Mouse (Mus musculus) brown adipose tissue, adult 24 weeks (tissue): ENCODE data around the gene Slamf8. TPM values are rescaled to one million over a fixed set of nuclear protein-coding genes. Genes with fewer than 3 reads are reported as not detected.

ENCODE experiments used
- polyA plus RNA-seq: library from polyadenylated mRNA; stranded (reverse); fragments of >200 nt; gene quantifications from 2 replicates; pipeline ENCODE4 v1.2.4, GENCODE M21; 2012; ENCODE audit not compliant: missing spikeins, insufficient read depth, insufficient read length

Slamf8 gene
- polyA plus RNA-seq, 1 experiment, result not detected

Other genes with a start within 250 kb of the Slamf8 start
- not detected in 2 replicates for gene Kcnj10, start 249.4 kb downstream of the Slamf8 start, polyA plus RNA-seq
- 3.9 and 5.0 TPM in 2 replicates for gene Pigm, start 214.0 kb downstream of the Slamf8 start, polyA plus RNA-seq
- 3.5 and 4.5 TPM in 2 replicates for gene Slamf9, start 115.2 kb downstream of the Slamf8 start, polyA plus RNA-seq
- gene Igsf9, start 108.8 kb downstream of the Slamf8 start, polyA plus RNA-seq, result 0.96 TPM in 1 of 2 replicates, not detected in the other
- gene Tagln2, start 90.5 kb downstream of the Slamf8 start, polyA plus RNA-seq, result 26.2 and 29.3 TPM in 2 replicates
- not detected in 2 replicates for gene Cfap45, start 69.8 kb downstream of the Slamf8 start, polyA plus RNA-seq
- gene Vsig8, start 34.6 kb downstream of the Slamf8 start, polyA plus RNA-seq, result not detected in 2 replicates
- not detected in 2 replicates for gene Fcrl6, start 12.0 kb upstream of the Slamf8 start, polyA plus RNA-seq
- gene Dusp23, start 42.4 kb upstream of the Slamf8 start, polyA plus RNA-seq, result 18.5 and 21.5 TPM in 2 replicates
- not detected in 2 replicates for gene Crp, start 107.5 kb upstream of the Slamf8 start, polyA plus RNA-seq